Mouse (Mus musculus): ENCODE data around the gene Gm13695. TPM values are rescaled to one million over a fixed set of nuclear protein-coding genes. Genes with fewer than 3 reads are reported as not detected.
"Not testable (repeated sequence)": the region's sequence is repeated elsewhere in the genome, so short reads cannot be mapped to it uniquely, and the experiment has no call there.

The Gm13695 gene
- polyA plus RNA-seq, 1 experiment from 2014 or later = not detected

DNA sequence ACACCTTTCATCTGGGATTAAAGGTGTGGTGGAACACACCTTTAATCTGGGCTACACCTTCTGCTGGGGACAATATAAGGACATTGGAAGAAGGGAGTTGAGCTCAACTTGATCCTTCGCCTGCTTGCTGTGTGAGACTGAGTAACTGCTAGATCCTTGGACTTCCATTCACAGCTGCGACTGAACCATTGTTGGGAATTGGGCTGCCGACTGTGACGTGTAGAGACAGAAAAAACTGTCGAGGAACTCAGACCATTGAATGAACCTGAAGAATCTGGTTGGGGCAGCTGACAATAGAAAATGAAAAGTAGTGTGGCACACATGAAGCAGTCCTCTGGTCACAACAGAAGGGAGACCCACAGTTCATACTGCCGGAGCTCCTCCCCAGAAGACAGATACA lies 17.3 kb downstream of the Gm13695 start, which contains the start of gene Gm13697:
Gene Gm13697, plus strand, starts transcription at position 301 of the 400 bp plus-strand sequence.
- H3K9me3 ChIP-seq (ENCODE audit: control insufficient read depth, low read length); H3K27ac ChIP-seq (ENCODE audit: low read depth, low read length); H3K9ac ChIP-seq (ENCODE audit: low read length); H3K4me2 ChIP-seq (ENCODE audit: low read depth); H3K4me1 ChIP-seq (ENCODE audit: control insufficient read depth, insufficient read depth, low read length); ATAC-seq (ENCODE audit: insufficient read depth, low FRiP score, low TSS enrichment); H3K36me3 ChIP-seq (ENCODE audit: control insufficient read depth, insufficient read depth, low read length); DNase-seq (ENCODE audit: low spot score); H3K4me3 ChIP-seq (ENCODE audit: low read depth, low read length); H3K27me3 ChIP-seq (ENCODE audit: control insufficient read depth, insufficient read depth, low read length): not testable (repeated sequence)
- no CpG with 5 or more reads among the region's 6 CpGs for WGBS

DNA sequence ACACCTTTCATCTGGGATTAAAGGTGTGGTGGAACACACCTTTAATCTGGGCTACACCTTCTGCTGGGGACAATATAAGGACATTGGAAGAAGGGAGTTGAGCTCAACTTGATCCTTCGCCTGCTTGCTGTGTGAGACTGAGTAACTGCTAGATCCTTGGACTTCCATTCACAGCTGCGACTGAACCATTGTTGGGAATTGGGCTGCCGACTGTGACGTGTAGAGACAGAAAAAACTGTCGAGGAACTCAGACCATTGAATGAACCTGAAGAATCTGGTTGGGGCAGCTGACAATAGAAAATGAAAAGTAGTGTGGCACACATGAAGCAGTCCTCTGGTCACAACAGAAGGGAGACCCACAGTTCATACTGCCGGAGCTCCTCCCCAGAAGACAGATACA lies 23.1 kb downstream of the Gm13695 start, which contains the start of gene Gm13691:
Gene Gm13691, plus strand, starts transcription at position 301 of the 400 bp plus-strand sequence.
- not testable (repeated sequence) for DNase-seq (ENCODE audit: low spot score); H3K4me1 ChIP-seq (ENCODE audit: control insufficient read depth, insufficient read depth, low read length); H3K4me2 ChIP-seq (ENCODE audit: low read depth); H3K9me3 ChIP-seq (ENCODE audit: control insufficient read depth, low read length); ATAC-seq (ENCODE audit: insufficient read depth, low FRiP score, low TSS enrichment); H3K27me3 ChIP-seq (ENCODE audit: control insufficient read depth, insufficient read depth, low read length); H3K9ac ChIP-seq (ENCODE audit: low read length); H3K36me3 ChIP-seq (ENCODE audit: control insufficient read depth, insufficient read depth, low read length); H3K4me3 ChIP-seq (ENCODE audit: low read depth, low read length); H3K27ac ChIP-seq (ENCODE audit: low read depth, low read length)
- no CpG with 5 or more reads among the region's 6 CpGs for WGBS

- not testable (repeated sequence) for ATAC-seq (ENCODE audit: insufficient read depth, low FRiP score, low TSS enrichment); H3K9me3 ChIP-seq (ENCODE audit: control insufficient read depth, low read length); H3K27ac ChIP-seq (ENCODE audit: low read depth, low read length); H3K4me3 ChIP-seq (ENCODE audit: low read depth, low read length); H3K4me1 ChIP-seq (ENCODE audit: control insufficient read depth, insufficient read depth, low read length); H3K36me3 ChIP-seq (ENCODE audit: control insufficient read depth, insufficient read depth, low read length); H3K9ac ChIP-seq (ENCODE audit: low read length); H3K27me3 ChIP-seq (ENCODE audit: control insufficient read depth, insufficient read depth, low read length); H3K4me2 ChIP-seq (ENCODE audit: low read depth); DNase-seq (ENCODE audit: low spot score)
- 61% methylated on average over 7 of the region's 9 CpGs for WGBS
Measured at GRCm38 (mm10) chr2:83993639-83994255, 26.6 kb downstream of the Gm13695 start.

GRCm38 (mm10) chr2:83994526-83994925 lies 27.4 kb downstream of the Gm13695 start:
- not testable (repeated sequence) for H3K9me3 ChIP-seq (ENCODE audit: control insufficient read depth, low read length); DNase-seq (ENCODE audit: low spot score); H3K36me3 ChIP-seq (ENCODE audit: control insufficient read depth, insufficient read depth, low read length); H3K9ac ChIP-seq (ENCODE audit: low read length); H3K4me2 ChIP-seq (ENCODE audit: low read depth); H3K4me1 ChIP-seq (ENCODE audit: control insufficient read depth, insufficient read depth, low read length); H3K27me3 ChIP-seq (ENCODE audit: control insufficient read depth, insufficient read depth, low read length); H3K4me3 ChIP-seq (ENCODE audit: low read depth, low read length); ATAC-seq (ENCODE audit: insufficient read depth, low FRiP score, low TSS enrichment); H3K27ac ChIP-seq (ENCODE audit: low read depth, low read length)
- no CpG with 5 or more reads among the region's 3 CpGs for WGBS

DNA sequence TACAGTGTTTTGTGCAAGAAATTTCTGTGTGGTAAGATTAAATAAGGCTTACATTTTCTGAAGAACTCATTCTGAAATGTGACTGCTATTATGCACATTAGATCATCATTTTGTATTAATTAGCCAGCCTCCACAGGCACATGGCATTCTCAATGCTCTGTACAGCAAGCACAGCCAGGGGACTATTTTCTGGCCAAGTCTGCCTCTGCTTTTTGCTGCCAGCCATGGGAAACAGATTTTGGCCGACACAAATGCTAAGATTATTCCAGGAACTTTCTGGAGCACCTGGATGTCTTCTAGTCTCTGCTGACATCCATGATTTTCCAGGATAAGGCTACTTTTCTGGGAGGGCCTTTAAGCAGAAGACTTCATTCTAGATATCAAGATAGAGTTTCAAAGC lies 41.8 kb downstream of the Gm13695 start:
- Histone ChIP-seq H3K27ac (ENCODE audit: low read depth, low read length) (no peak overlapping the region), H3K4me1 (ENCODE audit: control insufficient read depth, insufficient read depth, low read length) (no peaks in the 10 kb centered on the region), H3K27me3 (ENCODE audit: control insufficient read depth, insufficient read depth, low read length) (no peaks in the 10 kb centered on the region), H3K9me3 (ENCODE audit: control insufficient read depth, low read length) (no peaks in the 10 kb centered on the region), H3K4me2 (ENCODE audit: low read depth) (no peak overlapping the region), H3K4me3 (ENCODE audit: low read depth, low read length) (no peak overlapping the region), H3K36me3 (ENCODE audit: control insufficient read depth, insufficient read depth, low read length) (no peaks in the 10 kb centered on the region), H3K9ac (ENCODE audit: low read length) (no peak overlapping the region)
- ATAC-seq (ENCODE audit: insufficient read depth, low FRiP score, low TSS enrichment) (no peak), DNase-seq (ENCODE audit: low spot score) (no peak)
- WGBS = 80% methylated on average over 1 of the region's 1 CpGs

DNA sequence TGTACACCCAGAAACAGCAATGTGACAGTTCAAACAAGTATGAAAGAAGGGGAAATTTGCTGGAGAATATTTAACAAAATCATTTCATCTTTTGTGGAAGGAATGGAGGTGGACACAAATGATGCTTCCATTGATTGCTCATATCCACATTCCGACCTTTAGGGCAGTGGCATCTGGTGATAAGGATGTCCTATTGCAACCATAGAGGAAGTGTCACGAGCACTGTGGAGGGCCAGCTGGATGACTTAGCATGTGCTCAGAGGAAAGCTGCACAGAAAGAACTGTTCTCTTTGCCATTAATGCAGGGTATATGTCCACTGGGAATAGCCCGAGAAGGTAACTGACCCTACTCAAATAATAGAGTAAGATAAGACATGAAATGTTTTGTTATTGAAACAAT lies 42.7 kb downstream of the Gm13695 start:
- 79% methylated on average over 3 of the region's 3 CpGs for WGBS
- H3K27ac ChIP-seq (ENCODE audit: low read depth, low read length) = no peak overlapping the region
- no peak overlapping the region for H3K9ac ChIP-seq (ENCODE audit: low read length)
- H3K4me3 ChIP-seq (ENCODE audit: low read depth, low read length) = no peak overlapping the region
- no peak overlapping the region for H3K4me2 ChIP-seq (ENCODE audit: low read depth)
- H3K27me3 ChIP-seq (ENCODE audit: control insufficient read depth, insufficient read depth, low read length) = no peaks in the 10 kb centered on the region
- ATAC-seq (ENCODE audit: insufficient read depth, low FRiP score, low TSS enrichment) (no peak), DNase-seq (ENCODE audit: low spot score) (no peak)
- H3K4me1 ChIP-seq (ENCODE audit: control insufficient read depth, insufficient read depth, low read length) = no peaks in the 10 kb centered on the region
- H3K9me3 ChIP-seq (ENCODE audit: control insufficient read depth, low read length) = no peaks in the 10 kb centered on the region
- no peaks in the 10 kb centered on the region for H3K36me3 ChIP-seq (ENCODE audit: control insufficient read depth, insufficient read depth, low read length)

GRCm38 (mm10) chr2:84014572-84014971 lies 47.5 kb downstream of the Gm13695 start:
- H3K4me1 ChIP-seq (ENCODE audit: control insufficient read depth, insufficient read depth, low read length) = no peaks in the 10 kb centered on the region
- no peak for DNase-seq (ENCODE audit: low spot score)
- no peak overlapping the region for H3K27ac ChIP-seq (ENCODE audit: low read depth, low read length)
- no peaks in the 10 kb centered on the region for H3K27me3 ChIP-seq (ENCODE audit: control insufficient read depth, insufficient read depth, low read length)
- no peaks in the 10 kb centered on the region for H3K9me3 ChIP-seq (ENCODE audit: control insufficient read depth, low read length)
- H3K4me3 ChIP-seq (ENCODE audit: low read depth, low read length) = no peak overlapping the region
- no peaks in the 10 kb centered on the region for H3K36me3 ChIP-seq (ENCODE audit: control insufficient read depth, insufficient read depth, low read length)
- ATAC-seq (ENCODE audit: insufficient read depth, low FRiP score, low TSS enrichment) = no peak
- no peak overlapping the region for H3K4me2 ChIP-seq (ENCODE audit: low read depth)
- H3K9ac ChIP-seq (ENCODE audit: low read length) = no peak overlapping the region
- 84% methylated on average over 6 of the region's 6 CpGs for WGBS

- not testable (repeated sequence) for H3K36me3 ChIP-seq (ENCODE audit: control insufficient read depth, insufficient read depth, low read length); H3K9me3 ChIP-seq (ENCODE audit: control insufficient read depth, low read length); H3K9ac ChIP-seq (ENCODE audit: low read length); H3K4me3 ChIP-seq (ENCODE audit: low read depth, low read length); ATAC-seq (ENCODE audit: insufficient read depth, low FRiP score, low TSS enrichment); H3K4me1 ChIP-seq (ENCODE audit: control insufficient read depth, insufficient read depth, low read length); H3K27ac ChIP-seq (ENCODE audit: low read depth, low read length); H3K4me2 ChIP-seq (ENCODE audit: low read depth); H3K27me3 ChIP-seq (ENCODE audit: control insufficient read depth, insufficient read depth, low read length); DNase-seq (ENCODE audit: low spot score)
- 81% methylated on average over 5 of the region's 5 CpGs for WGBS
Measured at GRCm38 (mm10) chr2:84016291-84016690, 49.2 kb downstream of the Gm13695 start.

- ATAC-seq (ENCODE audit: insufficient read depth, low FRiP score, low TSS enrichment) = no peak
Measured at GRCm38 (mm10) chr2:84018330-84018729, 51.2 kb downstream of the Gm13695 start.

More at GRCm38 (mm10) chr2:84018330-84018729, 51.2 kb downstream of the Gm13695 start:
- WGBS = 83% methylated on average over 3 of the region's 3 CpGs
- no peak overlapping the region for H3K27ac ChIP-seq (ENCODE audit: low read depth, low read length)
- H3K9ac ChIP-seq (ENCODE audit: low read length) = no peak overlapping the region
- no peaks in the 10 kb centered on the region for H3K4me1 ChIP-seq (ENCODE audit: control insufficient read depth, insufficient read depth, low read length)
- DNase-seq (ENCODE audit: low spot score) = no peak
- H3K27me3 ChIP-seq (ENCODE audit: control insufficient read depth, insufficient read depth, low read length) = no peaks in the 10 kb centered on the region
- no peak overlapping the region for H3K4me3 ChIP-seq (ENCODE audit: low read depth, low read length)
- no peaks in the 10 kb centered on the region for H3K9me3 ChIP-seq (ENCODE audit: control insufficient read depth, low read length)
- no peaks in the 10 kb centered on the region for H3K36me3 ChIP-seq (ENCODE audit: control insufficient read depth, insufficient read depth, low read length)
- H3K4me2 ChIP-seq (ENCODE audit: low read depth) = no peak overlapping the region

Data from neural tube, embryonic 11.5 days (tissue).